Mouse (Mus musculus) E14TG2a.4 (cell line): Measurements from ENCODE around the gene Slc35d3.

Source experiments
- H3K27me3 ChIP-seq: 2 replicates; pipeline ENCODE4 v1.6.1; 2014; ENCODE audit warnings: low read length, control low read depth; ENCODE audit not compliant: insufficient read depth
- H3K36me3 ChIP-seq: 2 replicates; pipeline ENCODE4 v1.6.1; 2014; ENCODE audit warnings: low read length, control low read depth; ENCODE audit not compliant: insufficient read depth
- H3K4me1 ChIP-seq: replicated peaks from 2 replicates; pipeline ENCODE4 v1.6.1; 2014; ENCODE audit warnings: low read depth, low read length, control low read depth
- H3K4me3 ChIP-seq: replicated peaks from 2 replicates; pipeline ENCODE4 v1.5.1; 2014; ENCODE audit warnings: mild to moderate bottlenecking, low read length
- H3K9me3 ChIP-seq: 2 replicates; pipeline ENCODE4 v1.6.1; 2014; ENCODE audit warnings: low read length, control low read depth
- CTCF ChIP-seq: conservative IDR thresholded peaks from 2 replicates; pipeline ENCODE4 v1.5.1; 2014; ENCODE audit warnings: low read length
- NANOG ChIP-seq: IDR thresholded peaks from 2 replicates; pipeline ENCODE4 v1.6.1; 2014; ENCODE audit warnings: borderline replicate concordance, low read length, mixed read lengths
- POU5F1 ChIP-seq: IDR thresholded peaks from 2 replicates; pipeline ENCODE4 v1.6.1; 2014; ENCODE audit warnings: low read length, borderline replicate concordance

Slc35d3 gene

DNA sequence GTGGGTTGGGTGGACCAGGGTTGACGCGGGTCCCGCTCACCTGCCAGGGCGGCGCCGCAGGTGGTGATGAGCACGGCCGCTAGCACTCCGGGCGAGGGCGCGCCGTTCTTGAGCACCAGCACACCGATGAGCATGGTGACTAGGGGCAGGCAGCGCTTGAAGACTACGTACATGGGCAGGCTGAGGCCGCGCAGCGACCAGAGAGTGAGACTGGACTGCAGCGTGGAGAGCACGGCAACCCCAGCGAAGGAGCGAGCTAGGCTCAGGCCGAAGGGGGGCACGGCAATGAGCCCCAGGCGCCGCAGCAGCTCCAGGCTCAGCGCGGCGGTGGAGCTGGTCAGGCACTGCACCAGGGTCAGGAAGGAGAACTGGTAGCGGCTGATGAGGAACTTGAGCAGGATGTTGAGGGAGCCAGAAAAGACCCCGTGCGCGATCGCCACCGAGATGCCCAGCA, 688 bp downstream of the Slc35d3 start:
- TF ChIP-seq POU5F1 = no peak
- no peak for TF ChIP-seq CTCF
- TF ChIP-seq NANOG = no peak
- Histone ChIP-seq H3K36me3 (no peaks in the 10 kb centered on the region), H3K4me1 (peaks cover 27% of the 10 kb centered on the region), H3K9me3 (no peaks in the 10 kb centered on the region), H3K27me3 (peaks cover 88% of the 10 kb centered on the region), H3K4me3 (peak overlapping the region; percentile 81)

DNA sequence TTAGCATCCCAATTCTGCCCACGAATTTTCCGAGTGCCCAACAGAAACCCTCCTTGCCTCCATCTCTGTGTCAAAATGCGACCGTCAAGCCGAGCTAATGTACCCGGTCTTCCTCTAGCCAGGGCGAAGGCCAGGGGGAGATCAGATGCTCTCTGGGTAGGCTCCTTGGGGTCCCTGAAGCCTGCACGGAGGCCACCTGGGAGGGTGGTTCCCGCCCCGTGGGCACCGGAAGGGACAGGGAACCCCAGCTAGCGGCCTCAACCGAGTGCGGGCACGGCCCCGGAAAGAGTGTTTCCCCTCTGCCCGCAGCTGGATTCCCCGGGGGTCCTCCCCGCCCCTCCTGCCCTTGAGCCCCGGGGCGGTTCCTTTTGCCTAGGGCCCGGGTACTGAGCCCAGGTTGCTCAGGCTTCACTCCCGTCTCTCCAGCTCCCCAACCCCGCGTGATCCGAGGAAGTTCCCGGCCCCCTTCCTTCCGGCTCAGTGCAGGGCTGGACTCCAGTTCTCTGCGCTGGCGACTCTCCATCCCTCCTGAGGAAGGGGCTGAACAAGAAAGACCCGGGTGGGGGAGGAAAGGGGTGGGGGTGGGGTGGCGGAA, 1.4 kb downstream of the Slc35d3 start:
- TF ChIP-seq NANOG (no peak), POU5F1 (0 out of 2 replicates have a peak, but pooled peaks have one; percentile 22), CTCF (no peak)
- Histone ChIP-seq H3K27me3 (peaks cover 82% of the 10 kb centered on the region), H3K4me3 (peak overlapping the region; percentile 81), H3K4me1 (peaks cover 28% of the 10 kb centered on the region), H3K36me3 (no peaks in the 10 kb centered on the region), H3K9me3 (no peaks in the 10 kb centered on the region)

DNA sequence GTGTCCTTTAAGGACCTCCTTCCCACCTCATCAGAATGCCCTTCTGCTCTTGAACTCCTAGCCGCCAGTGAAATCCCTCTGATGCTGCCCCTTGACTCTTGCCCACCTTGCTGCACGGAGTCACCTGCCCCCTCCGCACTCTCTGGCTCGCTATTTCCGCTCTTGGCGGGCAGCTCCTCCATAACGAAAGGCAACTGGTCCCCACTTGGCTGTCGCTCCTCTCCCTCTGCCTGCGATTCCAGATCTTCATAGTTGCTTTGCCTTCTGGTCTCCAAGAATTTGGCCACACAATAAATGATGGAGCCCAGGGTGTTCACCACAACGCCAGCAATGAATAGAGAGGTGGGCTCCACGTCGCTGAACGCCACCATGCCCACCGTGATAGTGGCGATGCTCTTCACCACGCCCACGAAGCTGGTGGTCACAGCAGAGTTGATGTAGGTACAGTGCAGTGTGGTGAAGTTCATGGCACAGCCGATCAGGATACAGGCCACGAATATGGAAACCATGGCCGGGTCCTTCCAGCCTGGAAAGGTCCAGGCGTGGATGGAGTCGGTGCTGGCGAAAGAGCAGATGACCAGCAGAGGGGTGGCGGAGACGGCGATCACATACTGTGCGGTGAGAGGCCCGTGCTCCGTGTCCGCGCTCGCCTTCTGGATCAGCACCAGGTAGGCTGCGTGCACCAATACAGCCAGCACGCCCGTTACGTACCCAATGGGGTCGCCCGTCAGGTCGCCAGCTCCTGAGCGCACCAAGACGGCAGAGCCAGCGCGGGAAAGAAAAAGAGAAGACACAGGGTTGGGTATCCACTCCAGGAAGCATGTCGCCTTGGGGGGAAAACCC, 2.1 kb downstream of the Slc35d3 start:
- peaks cover 34% of the 10 kb centered on the region for H3K4me1 ChIP-seq
- no peaks in the 10 kb centered on the region for H3K9me3 ChIP-seq
- peaks cover 79% of the 10 kb centered on the region for H3K27me3 ChIP-seq
- no peaks in the 10 kb centered on the region for H3K36me3 ChIP-seq
- TF ChIP-seq CTCF (no peak), POU5F1 (no peak)
- H3K4me3 ChIP-seq = peak overlapping the region; percentile 81

DNA sequence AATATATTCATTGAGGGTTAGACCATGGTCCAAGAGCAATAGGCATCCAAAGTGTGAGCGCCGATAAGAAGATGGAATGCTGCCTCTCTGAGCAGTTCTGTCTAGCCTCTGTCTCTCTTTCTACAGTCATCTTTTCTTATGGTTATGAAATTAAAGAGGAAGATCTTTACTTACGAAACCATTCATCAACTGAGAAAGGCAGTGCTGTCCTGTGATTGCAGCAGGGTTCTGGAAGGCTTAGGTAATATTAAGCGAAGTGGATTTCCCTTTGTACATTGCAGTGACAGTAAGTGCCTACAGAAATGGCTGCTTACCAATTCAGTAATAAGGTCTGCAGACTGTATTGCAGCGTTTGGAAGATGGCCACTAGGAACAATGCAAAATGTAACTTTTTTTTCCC, 11.4 kb downstream of the Slc35d3 start:
- no peaks in the 10 kb centered on the region for H3K9me3 ChIP-seq
- no peak overlapping the region for H3K4me3 ChIP-seq
- H3K36me3 ChIP-seq = no peaks in the 10 kb centered on the region
- H3K4me1 ChIP-seq = peaks cover 26% of the 10 kb centered on the region
- peaks cover 29% of the 10 kb centered on the region for H3K27me3 ChIP-seq
- no peak for TF ChIP-seq NANOG
- TF ChIP-seq POU5F1 = no peak
- no peak for TF ChIP-seq CTCF

DNA sequence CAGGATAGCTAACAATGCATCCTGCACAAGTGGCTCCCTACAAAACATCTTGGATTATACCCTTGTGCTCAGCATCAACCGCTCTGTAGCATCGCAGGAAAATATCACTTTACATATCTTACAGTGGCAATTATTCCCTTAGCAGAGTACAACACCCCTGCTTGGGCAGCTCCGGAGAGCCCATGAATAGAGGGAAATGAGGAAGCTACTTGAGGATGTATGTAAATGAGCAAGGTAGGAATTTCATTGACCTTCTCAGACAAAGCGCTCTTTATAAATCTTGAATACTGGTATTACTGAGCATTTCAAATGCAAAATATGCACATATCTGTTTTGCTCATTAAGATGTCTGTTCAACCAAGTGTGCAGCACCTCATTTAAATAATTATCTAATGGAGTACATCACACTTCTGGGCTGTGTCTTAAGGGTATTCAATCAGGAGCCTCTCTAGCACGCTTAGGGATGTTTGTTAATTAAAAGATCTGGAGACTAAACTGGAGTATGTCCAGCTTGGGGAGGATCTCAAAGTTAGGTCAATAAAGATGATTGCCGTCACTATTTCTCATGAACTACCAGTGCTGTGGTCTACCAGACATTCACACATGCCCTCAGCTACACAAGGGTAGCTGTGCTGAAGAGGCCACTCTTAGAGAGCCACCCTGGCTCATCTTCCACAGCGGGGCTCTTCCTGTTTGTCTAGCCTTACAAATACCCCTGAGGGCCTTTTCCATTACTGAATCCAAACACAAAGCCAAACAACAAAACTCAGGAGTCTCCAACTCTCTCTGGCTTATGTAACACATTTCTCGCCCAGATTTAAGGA, 15.2 kb downstream of the Slc35d3 start:
- Histone ChIP-seq H3K4me1 (peaks cover 21% of the 10 kb centered on the region), H3K4me3 (no peak overlapping the region), H3K36me3 (no peaks in the 10 kb centered on the region), H3K9me3 (no peaks in the 10 kb centered on the region), H3K27me3 (peaks cover 10% of the 10 kb centered on the region)
- TF ChIP-seq CTCF (no peak), NANOG (no peak), POU5F1 (no peak)

DNA sequence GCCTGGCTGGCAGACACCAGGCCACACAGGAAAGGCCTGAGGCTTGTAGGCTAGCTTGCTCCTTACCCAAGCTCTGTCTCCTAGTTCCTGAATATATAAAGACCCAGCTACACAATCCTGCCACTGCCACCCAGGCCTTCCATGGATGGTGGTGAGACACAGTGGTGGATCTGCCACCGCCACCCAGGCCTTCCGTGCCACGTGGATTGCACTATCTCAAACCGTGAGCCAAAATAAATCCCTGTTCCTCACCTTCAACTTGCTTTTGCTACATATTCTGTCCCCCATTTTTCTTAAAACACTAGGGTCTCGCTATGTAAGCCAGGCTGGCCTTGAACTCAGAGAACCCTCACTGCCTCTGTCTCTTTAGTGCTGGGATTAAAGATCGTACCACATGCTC, 17.0 kb downstream of the Slc35d3 start:
- Histone ChIP-seq H3K9me3 (no peaks in the 10 kb centered on the region), H3K4me3 (no peak overlapping the region), H3K27me3 (peaks cover 10% of the 10 kb centered on the region), H3K36me3 (no peaks in the 10 kb centered on the region), H3K4me1 (peaks cover 21% of the 10 kb centered on the region)
- TF ChIP-seq POU5F1 = no peak
- TF ChIP-seq NANOG = no peak
- TF ChIP-seq CTCF = no peak

DNA sequence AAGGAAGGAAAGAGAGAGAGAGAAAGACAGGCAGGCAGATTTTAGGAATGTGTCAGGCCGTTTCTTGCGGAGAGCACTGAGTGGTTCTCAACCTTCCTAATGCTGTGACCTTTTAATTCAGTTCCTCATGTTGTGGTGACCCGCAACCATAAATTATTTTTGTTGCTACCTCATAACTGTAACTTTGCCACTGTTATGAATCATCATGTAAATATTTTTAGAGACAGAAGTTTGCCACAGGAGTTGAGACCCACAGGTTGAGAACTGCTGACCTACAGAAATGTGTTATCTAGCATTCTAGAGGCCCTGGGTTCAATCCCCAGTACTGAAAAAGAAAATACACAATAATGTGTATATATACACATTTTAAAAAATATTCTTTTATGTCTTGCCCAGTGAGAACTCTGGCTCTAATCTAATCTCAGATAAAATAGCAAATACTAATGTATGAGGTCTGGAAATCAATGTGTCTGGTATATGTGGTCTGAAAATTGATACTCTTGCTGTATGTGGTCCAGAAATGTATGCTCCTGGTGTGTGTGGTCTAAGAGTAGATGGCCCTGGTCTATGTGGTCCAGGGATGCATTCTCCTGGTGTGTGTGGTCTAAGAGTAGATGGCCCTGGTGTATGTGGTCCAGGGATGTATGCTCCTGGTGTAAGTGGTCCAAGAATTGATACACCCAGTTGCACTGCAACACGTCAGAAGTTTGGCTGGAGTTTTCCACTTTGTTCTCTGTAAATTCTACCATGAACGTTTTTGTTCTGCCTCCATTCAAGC, 20.0 kb downstream of the Slc35d3 start:
- Histone ChIP-seq H3K27me3 (peaks cover 13% of the 10 kb centered on the region), H3K9me3 (no peaks in the 10 kb centered on the region), H3K36me3 (no peaks in the 10 kb centered on the region), H3K4me3 (no peak overlapping the region), H3K4me1 (peaks cover 12% of the 10 kb centered on the region)
- TF ChIP-seq POU5F1 = no peak
- TF ChIP-seq NANOG = no peak
- TF ChIP-seq CTCF = no peak
